Mouse (Mus musculus) stomach, postnatal 0 days (tissue): ENCODE data around the gene Tmem35b. TPM values are rescaled to one million over a fixed set of nuclear protein-coding genes. Genes with fewer than 3 reads are reported as not detected.

ENCODE experiments used
- ATAC-seq: fragments of 200-750 bp; cut with Nextera tagmentation; 2 replicates; pipeline ENCODE4 v1.8.0; 2017; ENCODE audit not compliant: low FRiP score, low TSS enrichment
- DNase-seq: peaks from one replicate; pipeline ENCODE4 v3.0.0-alpha.2; 2016; ENCODE audit warnings: low spot score
- H3K27ac ChIP-seq: fragments of 300-500 bp; sonication (generic); replicated peaks from 2 replicates; pipeline ENCODE4 v1.5.1; 2014; ENCODE audit warnings: mild to moderate bottlenecking, control low read depth
- H3K27me3 ChIP-seq: fragments of 300-500 bp; sonication (generic); 2 replicates; pipeline ENCODE4 v1.6.1; 2014; ENCODE audit warnings: low read length; ENCODE audit not compliant: control insufficient read depth, insufficient read depth
- H3K36me3 ChIP-seq: fragments of 300-500 bp; sonication (generic); 2 replicates; pipeline ENCODE4 v1.6.1; 2014; ENCODE audit warnings: low read length, mixed read lengths; ENCODE audit not compliant: control insufficient read depth, insufficient read depth
- H3K4me1 ChIP-seq: fragments of 300-500 bp; sonication (generic); replicated peaks from 2 replicates; pipeline ENCODE4 v1.6.1; 2014; ENCODE audit warnings: antibody characterized with exemption; ENCODE audit not compliant: control insufficient read depth, insufficient read depth
- H3K4me2 ChIP-seq: fragments of 300-500 bp; sonication (generic); replicated peaks from 2 replicates; pipeline ENCODE4 v1.6.1; 2014; ENCODE audit warnings: low read depth, mild to moderate bottlenecking, control low read depth, moderate library complexity
- H3K4me3 ChIP-seq: fragments of 300-500 bp; sonication (generic); 2 replicates; pipeline ENCODE4 v1.5.1; 2014; ENCODE audit warnings: low read depth, low read length, control low read depth
- H3K9ac ChIP-seq: fragments of 300-500 bp; sonication (generic); 2 replicates; pipeline ENCODE4 v1.6.1; 2014; ENCODE audit warnings: mild to moderate bottlenecking, low read length, control low read depth, mixed read lengths
- H3K9me3 ChIP-seq: fragments of 300-500 bp; sonication (generic); 2 replicates; pipeline ENCODE4 v1.6.1; 2016; ENCODE audit warnings: low read length; ENCODE audit not compliant: control insufficient read depth
- CTCF ChIP-seq: IDR thresholded peaks from 2 replicates; pipeline ENCODE4 v1.5.1; 2016; ENCODE audit warnings: antibody characterized with exemption, low read depth, mild to moderate bottlenecking, moderate library complexity
- EP300 ChIP-seq: optimal IDR thresholded peaks from 2 replicates; pipeline ENCODE3; 2016; ENCODE audit warnings: antibody characterized with exemption
- whole genome bisulfite sequencing: fragments of 180-500 bp; shearing (Covaris S2); extraction: QIAGEN DNeasy Blood & Tissue Kit; methylation state at CpG from one replicate; pipeline ENCODE4 v1.1.7; 2014; 5-methylcytosine and 5-hydroxymethylcytosine counted together
- polyA plus RNA-seq: library from polyadenylated mRNA; unstranded; fragments of >200 nt; fragmentation: Nextera tagmentation; extraction: Ambion mirVana; gene quantifications from 2 replicates; pipeline ENCODE4 v1.2.1, GENCODE M21; 2015

Tmem35b gene
- polyA plus RNA-seq: 14.5 and 16.0 TPM in 2 replicates

DNA sequence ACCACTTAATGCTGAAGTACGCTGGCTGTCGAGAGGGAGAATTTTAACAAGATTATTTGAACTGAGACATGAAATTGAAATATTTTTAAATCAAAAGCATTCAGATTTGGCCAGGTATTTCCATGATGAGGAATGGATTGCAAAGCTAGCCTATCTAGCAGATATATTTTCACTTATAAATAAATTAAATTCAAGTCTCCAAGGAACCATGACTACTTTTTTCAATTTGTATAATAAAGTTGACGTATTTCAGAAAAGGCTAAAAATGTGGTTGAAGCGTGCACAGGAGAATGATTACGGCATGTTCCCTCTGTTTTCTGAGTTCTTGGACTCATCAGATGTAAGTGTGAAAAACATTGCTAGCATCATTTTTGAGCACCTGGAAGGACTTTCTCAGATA, at the start of gene Tmem35b:
TSS of gene Tmem35b (plus strand) at position 301 of the 400 bp plus-strand sequence.
- Histone ChIP-seq H3K36me3 (no peaks in the 10 kb centered on the region), H3K4me3 (no peak within 1 kb of the TSS), H3K27me3 (no peaks in the 10 kb centered on the region), H3K4me1 (no peaks in the 10 kb centered on the region), H3K9me3 (no peaks in the 10 kb centered on the region), H3K9ac (no peak within 1 kb of the TSS), H3K27ac (no peak within 1 kb of the TSS), H3K4me2 (no peak within 1 kb of the TSS)
- 94% methylated on average over 5 of the region's 5 CpGs for WGBS
- ATAC-seq (no peak), DNase-seq (no peak)
- TF ChIP-seq EP300 (no peak), CTCF (no peak)

DNA sequence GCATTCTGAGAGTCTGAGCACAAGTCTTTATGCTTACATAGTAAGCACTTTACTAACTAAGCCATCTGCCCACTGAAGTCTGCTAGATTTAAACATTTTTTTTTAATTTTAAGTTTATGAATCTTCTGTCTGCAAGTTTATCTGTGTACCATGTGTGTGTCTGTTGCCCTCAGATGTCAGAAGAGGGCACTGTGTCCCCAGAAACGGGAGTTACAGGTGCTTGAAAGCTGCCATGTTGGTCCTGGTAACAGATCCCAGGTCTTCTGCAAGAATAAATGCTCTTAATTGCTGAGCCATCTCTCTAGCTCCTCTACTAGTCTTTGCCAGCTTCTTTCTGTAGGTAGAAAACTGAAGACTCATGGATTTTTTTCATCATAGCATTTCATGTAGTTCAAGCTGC, 48.6 kb upstream of the Tmem35b start:
- WGBS: 59% methylated on average over 1 of the region's 1 CpGs
- TF ChIP-seq CTCF (no peak), EP300 (no peak)
- no peak overlapping the region for H3K9ac ChIP-seq
- no peak overlapping the region for H3K4me2 ChIP-seq
- H3K4me1 ChIP-seq: peaks cover 4% of the 10 kb centered on the region; the same call in 1 of the 2 replicates
- no peaks in the 10 kb centered on the region for H3K9me3 ChIP-seq
- no peaks in the 10 kb centered on the region for H3K36me3 ChIP-seq
- no peak for DNase-seq
- no peak overlapping the region for H3K4me3 ChIP-seq
- H3K27me3 ChIP-seq: no peaks in the 10 kb centered on the region
- no peak for ATAC-seq
- no peak overlapping the region for H3K27ac ChIP-seq

DNA sequence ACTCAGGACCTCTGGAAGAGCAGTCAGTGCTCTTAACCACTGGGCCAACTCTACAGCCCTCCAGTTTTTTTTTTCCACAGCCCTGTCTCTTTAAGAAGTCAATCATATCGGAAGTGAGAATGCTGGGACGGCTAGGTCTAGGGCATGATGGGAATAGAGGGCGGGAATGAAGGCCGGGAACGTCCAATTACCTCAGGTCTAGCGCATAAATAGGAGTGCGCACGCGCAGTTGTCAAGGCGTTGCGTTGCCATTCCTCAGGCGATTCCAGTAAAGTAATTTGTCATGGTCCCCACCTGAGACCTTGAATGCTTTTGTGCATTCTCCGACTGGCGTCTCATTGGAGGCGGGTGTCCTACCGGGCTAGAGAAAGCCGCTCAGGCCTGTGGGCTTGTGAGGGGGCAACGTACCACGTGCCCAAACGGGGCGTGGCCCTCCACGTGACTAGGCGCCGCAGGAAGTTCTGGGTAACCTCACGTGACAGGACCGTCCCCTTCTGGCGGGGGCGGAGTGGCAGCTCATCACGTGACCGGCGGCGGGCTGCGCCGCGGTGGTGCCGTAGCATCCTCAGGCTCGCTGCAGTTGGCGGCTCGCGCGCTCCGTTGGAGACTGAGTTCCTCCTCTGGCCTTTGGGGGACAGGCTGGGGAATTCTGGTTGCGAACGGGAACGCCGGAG, 46.5 kb upstream of the Tmem35b start, which contains the start of gene Zmym6:
TSS of gene Zmym6 (plus strand) at position 509 of the 674 bp plus-strand sequence.
- H3K27me3 ChIP-seq: no peaks in the 10 kb centered on the region
- ATAC-seq: peak; percentile 97

DNA sequence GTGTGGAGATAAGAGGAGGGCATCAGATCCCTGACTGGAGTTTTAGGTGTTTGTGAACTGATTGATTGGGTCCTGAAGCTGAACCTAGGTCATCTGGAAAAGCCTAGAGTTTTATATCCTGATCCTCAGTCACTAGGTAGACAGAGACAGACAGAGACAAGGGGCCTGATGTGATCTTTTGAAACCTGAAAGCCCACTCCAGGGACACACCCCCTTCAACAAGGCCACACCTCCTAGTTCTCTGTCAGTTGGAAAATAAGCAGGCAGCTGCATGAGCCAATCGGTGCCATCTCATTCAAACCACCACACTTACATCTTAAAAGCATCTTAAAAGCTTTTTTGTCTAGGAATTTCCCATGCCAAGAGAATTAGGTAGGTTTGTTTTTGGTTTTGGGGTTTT, 42.7 kb upstream of the Tmem35b start:
- Histone ChIP-seq H3K4me1 (peaks cover 4% of the 10 kb centered on the region; the same call in 1 of the 2 replicates), H3K27ac (no peak overlapping the region), H3K9me3 (no peaks in the 10 kb centered on the region), H3K4me2 (no peak overlapping the region), H3K27me3 (no peaks in the 10 kb centered on the region), H3K4me3 (no peak overlapping the region), H3K36me3 (no peaks in the 10 kb centered on the region; the same call in 1 of the 2 replicates), H3K9ac (no peak overlapping the region)
- TF ChIP-seq CTCF (no peak), EP300 (no peak)
- ATAC-seq (no peak), DNase-seq (no peak)
- 56% methylated on average over 1 of the region's 1 CpGs for WGBS

More for the DNA sequence above, 46.5 kb upstream of the Tmem35b start, which contains the start of gene Zmym6:
- peak within 1 kb of the TSS; percentile 78 for H3K4me2 ChIP-seq
- no peaks in the 10 kb centered on the region; the same call in 1 of the 2 replicates for H3K36me3 ChIP-seq
- peak; percentile 96 for DNase-seq
- TF ChIP-seq EP300 (no peak), CTCF (peak; percentile 33)
- WGBS: under 1% methylated on average over 46 of the region's 46 CpGs
- H3K27ac ChIP-seq: peak within 1 kb of the TSS; percentile 90
- peak within 1 kb of the TSS; percentile 55 for H3K4me3 ChIP-seq
- peaks cover 4% of the 10 kb centered on the region; the same call in 1 of the 2 replicates for H3K4me1 ChIP-seq
- peak within 1 kb of the TSS; percentile 63 for H3K9ac ChIP-seq
- H3K9me3 ChIP-seq: no peaks in the 10 kb centered on the region

DNA sequence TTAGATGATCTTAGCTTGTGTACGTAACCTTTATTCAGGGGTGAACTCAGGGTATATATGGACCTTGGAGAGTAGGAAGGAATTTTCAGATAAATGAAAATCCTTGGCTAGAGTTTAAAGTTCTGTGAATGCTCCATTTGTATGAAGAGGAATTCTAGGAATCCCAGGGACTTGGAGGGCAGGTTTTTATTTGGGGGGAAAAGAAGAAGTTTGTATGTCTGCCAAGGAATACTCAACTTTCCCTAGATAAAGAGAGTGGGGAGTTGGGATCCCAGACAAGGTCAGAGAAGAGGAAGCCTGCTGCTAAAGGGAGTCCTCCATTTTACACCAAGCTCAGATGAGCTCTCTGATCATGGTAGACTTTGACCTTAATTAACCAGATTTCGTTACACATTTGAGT, 40.4 kb upstream of the Tmem35b start:
- DNase-seq (no peak), ATAC-seq (no peak)
- TF ChIP-seq CTCF (no peak), EP300 (no peak)
- Histone ChIP-seq H3K9ac (no peak overlapping the region), H3K9me3 (no peaks in the 10 kb centered on the region), H3K4me2 (no peak overlapping the region), H3K36me3 (no peaks in the 10 kb centered on the region; the same call in 1 of the 2 replicates), H3K4me3 (no peak overlapping the region), H3K27me3 (no peaks in the 10 kb centered on the region), H3K4me1 (no peaks in the 10 kb centered on the region; the same call in 1 of the 2 replicates), H3K27ac (no peak overlapping the region)
- 89% methylated on average over 2 of the region's 2 CpGs for WGBS

DNA sequence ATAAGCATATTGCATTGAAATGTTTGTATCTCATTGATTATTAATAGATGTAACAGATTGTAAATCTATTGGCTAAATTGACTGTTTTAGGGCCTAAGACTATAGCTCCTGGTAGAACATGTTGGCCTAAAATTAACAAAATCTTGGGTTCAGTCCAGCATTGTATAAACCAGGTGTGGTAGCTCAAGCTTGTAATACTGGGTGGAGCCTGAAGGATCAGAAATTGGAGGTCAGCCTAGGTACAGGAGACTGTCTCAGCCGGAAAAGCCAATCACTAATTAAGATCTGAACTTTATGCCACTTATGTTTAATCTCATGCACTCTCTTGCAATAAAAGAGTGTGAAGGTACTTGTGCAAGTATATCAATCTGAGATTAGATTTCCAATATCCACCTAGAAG, 37.7 kb upstream of the Tmem35b start:
- DNase-seq (no peak), ATAC-seq (no peak)
- no peaks in the 10 kb centered on the region for H3K9me3 ChIP-seq
- 59% methylated on average over 1 of the region's 1 CpGs for WGBS
- no peak overlapping the region for H3K27ac ChIP-seq
- peaks cover 4% of the 10 kb centered on the region; the same call in 1 of the 2 replicates for H3K36me3 ChIP-seq
- no peaks in the 10 kb centered on the region for H3K4me1 ChIP-seq
- no peaks in the 10 kb centered on the region for H3K27me3 ChIP-seq
- TF ChIP-seq CTCF (no peak), EP300 (no peak)
- H3K9ac ChIP-seq: no peak overlapping the region
- no peak overlapping the region for H3K4me3 ChIP-seq
- no peak overlapping the region for H3K4me2 ChIP-seq
